Mouse (Mus musculus) layer of hippocampus, adult 9-10 months (tissue): Measurements from ENCODE around the gene Leo1.
"Not testable (repeated sequence)": the region's sequence is repeated elsewhere in the genome, so short reads cannot be mapped to it uniquely, and the experiment has no call there.

Source experiments
- DNase-seq: peaks from one replicate; pipeline ENCODE4 v3.0.0; 2022; ENCODE audit warnings: low spot score

Leo1 gene

GRCm38 (mm10) chr9:75425796-75426391 is 15.4 kb upstream of the Leo1 start:
- no peak for DNase-seq

GRCm38 (mm10) chr9:75427366-75428273 is 13.7 kb upstream of the Leo1 start:
- peak; percentile 46 for DNase-seq

- no peak for DNase-seq
Observed at GRCm38 (mm10) chr9:75428274-75428600, 13.1 kb upstream of the Leo1 start.

DNA sequence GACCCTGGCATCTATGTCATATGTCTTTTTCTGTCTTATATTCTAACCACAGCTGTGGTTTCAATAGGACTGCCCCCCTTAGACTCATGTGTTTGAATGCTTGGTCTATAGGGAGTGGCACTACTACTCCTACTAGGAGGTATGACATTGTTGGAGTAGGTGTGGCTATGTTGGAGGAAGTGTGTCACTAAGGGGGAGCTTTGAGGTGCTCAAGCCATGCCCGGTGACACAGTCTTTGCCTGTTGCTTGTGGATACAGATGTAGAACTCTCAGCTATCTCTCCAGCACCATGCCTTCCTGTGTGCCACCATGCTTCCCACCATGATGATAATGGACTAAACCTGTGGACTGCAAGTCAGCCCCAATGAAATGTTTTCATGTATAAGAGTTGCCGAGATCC is 12.3 kb upstream of the Leo1 start:
- no peak for DNase-seq

- no peak for DNase-seq
Observed at GRCm38 (mm10) chr9:75429657-75430056, 11.7 kb upstream of the Leo1 start.

- no peak for DNase-seq
Observed at GRCm38 (mm10) chr9:75430822-75431621, 10.3 kb upstream of the Leo1 start.

- no peak for DNase-seq
Observed at GRCm38 (mm10) chr9:75432694-75433093, 8.6 kb upstream of the Leo1 start.

DNA sequence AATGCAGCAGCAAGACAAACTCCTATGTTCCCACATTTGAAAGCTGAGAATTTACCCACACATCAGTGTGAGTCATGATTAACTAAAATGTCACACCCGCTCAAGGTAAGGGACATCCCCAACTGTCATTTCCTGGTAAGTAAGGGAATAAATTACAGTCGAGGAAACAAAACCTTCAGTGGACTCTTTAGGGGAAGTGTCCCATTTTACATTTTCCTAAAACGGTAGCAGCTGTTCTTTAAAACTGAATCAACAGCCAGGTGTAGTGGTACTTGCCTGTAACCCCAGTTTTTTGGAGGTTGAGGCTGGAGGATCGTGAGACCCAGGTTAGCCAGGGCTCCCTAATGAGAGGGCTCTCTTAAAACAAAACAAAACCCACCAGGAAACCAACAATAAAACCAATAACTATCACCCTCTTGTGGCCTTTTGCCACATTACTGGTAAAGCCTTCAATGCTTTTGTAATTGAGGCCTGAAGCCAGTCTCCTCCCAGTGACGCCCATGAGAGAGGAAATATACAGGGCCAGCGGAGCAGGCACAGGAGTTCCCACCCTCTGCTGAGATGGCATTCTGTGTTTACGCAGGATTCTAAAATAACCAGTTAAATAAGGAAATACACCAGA is 7.0 kb upstream of the Leo1 start:
- peak; percentile 51 for DNase-seq

- no peak for DNase-seq
Observed at GRCm38 (mm10) chr9:75434872-75435271, 6.5 kb upstream of the Leo1 start.

GRCm38 (mm10) chr9:75435291-75435690 is 6.0 kb upstream of the Leo1 start:
- DNase-seq, result no peak

GRCm38 (mm10) chr9:75435918-75436317 is 5.4 kb upstream of the Leo1 start:
- DNase-seq, result no peak

DNA sequence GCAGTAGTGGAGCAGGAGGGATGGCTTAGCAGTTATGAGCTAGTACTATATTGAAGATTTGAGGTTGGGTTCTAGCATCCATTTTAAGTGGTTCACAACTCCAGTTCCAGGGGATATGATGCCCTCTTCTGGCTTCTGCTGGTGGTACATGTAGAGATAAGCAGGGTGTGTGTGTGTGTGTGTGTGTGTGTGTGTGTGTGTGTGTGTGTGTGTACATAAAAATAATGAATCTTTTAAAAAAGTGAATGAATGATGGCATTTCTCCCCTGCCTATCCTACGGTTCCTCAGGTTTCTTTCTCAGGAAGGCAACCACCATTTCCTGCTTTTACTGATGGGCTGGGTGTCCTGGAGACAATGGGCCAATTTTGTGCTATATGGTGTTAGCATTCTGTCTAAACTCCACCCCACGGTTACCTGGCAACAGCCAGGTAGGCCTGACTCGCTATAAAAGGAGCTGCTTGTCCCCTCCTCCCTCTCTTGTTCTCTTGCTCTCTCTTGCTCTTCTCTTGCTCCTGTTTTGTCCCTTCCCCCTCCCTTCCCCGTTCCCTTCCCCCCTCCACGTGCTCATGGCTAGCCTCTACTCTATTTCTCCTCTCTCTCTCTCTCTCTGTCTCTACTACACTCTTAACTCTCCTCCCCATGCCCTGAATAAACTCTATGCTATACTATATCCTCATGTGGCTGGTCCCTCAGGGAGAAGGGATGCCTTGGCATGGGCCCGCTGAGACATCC is 3.5 kb upstream of the Leo1 start:
- DNase-seq, result no peak

GRCm38 (mm10) chr9:75441691-75442131 is 387 bp downstream of the Leo1 start:
- DNase-seq, result no peak

DNA sequence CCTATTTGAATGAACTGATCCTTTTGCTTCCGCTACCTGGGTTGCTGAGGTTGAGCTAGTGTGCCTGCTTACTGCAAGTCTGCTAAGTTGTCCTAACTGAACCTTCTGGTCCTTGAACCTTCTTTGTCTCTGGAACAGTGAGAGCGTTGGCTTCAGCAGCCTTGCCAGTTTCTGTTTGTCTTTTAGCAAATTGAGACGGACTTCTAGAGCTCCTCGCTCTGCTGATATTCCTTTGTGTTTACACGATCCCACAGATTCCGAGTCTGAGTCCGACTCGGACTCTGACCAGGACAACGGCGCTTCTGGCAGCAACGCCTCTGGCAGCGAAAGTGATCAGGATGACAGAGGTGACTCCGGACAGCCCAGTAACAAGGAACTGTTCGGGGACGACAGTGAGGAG is 3.7 kb downstream of the Leo1 start:
- no peak for DNase-seq

- DNase-seq, result not testable (repeated sequence)
Observed at GRCm38 (mm10) chr9:75446574-75446973, 5.2 kb downstream of the Leo1 start.

- DNase-seq, result no peak
Observed at GRCm38 (mm10) chr9:75448021-75448420, 6.7 kb downstream of the Leo1 start.

GRCm38 (mm10) chr9:75453994-75454393 is 12.7 kb downstream of the Leo1 start:
- DNase-seq, result no peak

DNA sequence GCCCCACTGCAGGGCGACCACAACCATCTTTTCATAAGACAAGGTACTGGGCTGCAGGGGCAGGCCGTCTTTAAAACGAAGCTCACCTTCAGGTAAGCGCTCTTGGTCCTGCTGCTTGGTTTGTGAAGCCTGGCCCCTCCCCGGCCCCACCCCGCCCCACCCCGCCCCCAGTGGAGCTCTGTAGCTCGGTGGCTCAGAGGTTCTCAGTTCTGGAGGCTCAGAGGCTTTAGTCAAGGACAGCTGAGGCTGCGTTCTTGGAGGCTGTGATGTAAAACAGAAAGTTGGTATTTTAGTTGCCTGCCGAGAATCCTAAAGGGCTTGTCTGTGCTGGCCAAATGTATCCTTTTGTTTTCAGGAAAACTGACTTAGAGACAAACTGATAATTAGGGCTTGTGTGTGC is 14.4 kb downstream of the Leo1 start:
- no peak for DNase-seq

DNA sequence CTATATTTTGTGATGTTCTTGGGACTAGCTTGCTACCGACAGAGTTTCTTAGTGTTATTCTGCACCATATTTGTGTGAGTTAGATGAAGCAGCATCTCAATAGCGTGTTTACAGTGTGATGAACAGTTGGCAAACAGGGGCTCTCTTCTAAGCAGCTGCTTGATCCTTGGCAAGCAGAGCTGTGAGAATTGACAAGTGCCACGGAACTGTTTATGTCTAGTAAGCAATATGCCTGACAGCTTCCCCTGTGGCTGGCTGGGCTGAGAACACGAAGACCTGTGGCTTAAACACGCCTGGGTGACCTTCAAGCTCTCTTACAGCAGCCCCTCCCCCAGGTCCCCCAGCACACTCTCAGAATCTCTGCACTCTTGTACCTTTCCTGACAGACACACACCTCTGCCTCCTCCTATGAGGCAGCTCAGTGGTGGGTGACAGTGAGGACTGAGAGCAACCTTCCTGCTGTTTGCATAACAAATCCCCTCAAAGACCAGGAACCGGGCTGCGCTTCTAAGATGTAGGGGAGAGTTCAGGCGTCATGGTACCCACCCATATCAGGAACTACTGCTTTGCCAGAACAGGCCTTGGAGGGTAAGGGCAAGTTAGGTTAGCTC is 21.8 kb downstream of the Leo1 start:
- no peak for DNase-seq

DNA sequence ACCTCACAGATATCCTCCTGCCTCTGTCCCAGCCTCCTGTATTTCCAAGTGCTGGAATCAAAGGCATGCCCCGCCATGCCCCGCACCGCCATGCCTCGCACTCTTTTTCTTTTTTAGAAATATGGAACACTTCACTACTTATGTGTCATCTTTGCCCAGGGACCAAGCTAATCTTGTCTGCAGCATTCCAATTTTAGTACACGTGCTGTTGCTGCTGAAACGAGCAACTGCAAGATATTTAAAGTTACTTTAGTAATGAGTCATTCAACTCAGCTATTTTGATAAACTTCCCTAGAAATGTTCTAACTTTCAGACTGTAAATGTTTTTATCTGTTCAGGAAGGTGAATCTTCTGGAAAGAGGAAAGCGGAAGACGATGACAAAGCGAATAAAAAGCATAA is 24.5 kb downstream of the Leo1 start:
- DNase-seq, result no peak

DNA sequence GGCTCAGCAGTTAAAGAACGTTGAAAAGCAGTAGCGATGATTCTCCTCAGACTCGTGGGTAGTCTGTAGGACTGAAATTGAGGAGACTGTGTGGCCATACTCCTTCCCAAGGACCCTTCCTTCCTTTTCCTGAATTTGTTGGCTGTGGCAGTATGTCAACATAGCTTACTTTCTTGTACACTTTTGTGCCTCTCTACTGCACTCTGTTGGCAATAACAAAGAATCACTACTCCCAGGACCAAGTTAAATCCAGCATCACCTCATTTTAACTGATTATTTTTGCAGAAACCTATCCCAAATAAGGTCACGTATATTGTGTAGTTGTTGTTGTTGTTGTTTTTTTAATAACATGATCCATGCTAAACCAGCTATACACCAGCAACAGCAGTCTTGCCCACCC is 25.3 kb downstream of the Leo1 start:
- DNase-seq, result no peak
